Mouse (Mus musculus) kidney, adult 2 months (tissue): ENCODE measurements around the gene Fbxl17.

Experiments
- CTCF ChIP-seq: fragments of 200-500 bp; conservative IDR thresholded peaks from 2 replicates; pipeline ENCODE4 v1.5.1; 2011; ENCODE audit warnings: low read depth, mild to moderate bottlenecking, control low read depth, low read length, moderate library complexity, mixed read lengths; ENCODE audit not compliant: insufficient read depth, insufficient read length
- POLR2A ChIP-seq: fragments of 200-500 bp; IDR thresholded peaks from one replicate; pipeline ENCODE4 v1.6.1; 2011; ENCODE audit warnings: low read depth, low read length, control low read depth

GRCm38 (mm10) chr17:63057740-63058388 lies 442.0 kb downstream of the Fbxl17 start:
- TF ChIP-seq CTCF (no peak), POLR2A (no peak)
